Mouse (Mus musculus) midbrain, embryonic 15.5 days (tissue): ENCODE measurements around the gene Ip6k3. TPM values are rescaled to one million over a fixed set of nuclear protein-coding genes. Genes with fewer than 3 reads are reported as not detected.
A peak's percentile ranks its signal among the peaks of the same experiment; 100 is the strongest.

ENCODE experiments used
- ATAC-seq: fragments of 200-750 bp; cut with Nextera tagmentation; replicated peaks from 2 replicates; pipeline ENCODE4 v1.8.0; 2017; ENCODE audit warnings: moderate TSS enrichment
- H3K27ac ChIP-seq: fragments of 300-500 bp; sonication (generic); 2 replicates; pipeline ENCODE4 v1.5.1; 2015; ENCODE audit warnings: mild to moderate bottlenecking, inconsistent platforms
- H3K27me3 ChIP-seq: fragments of 300-500 bp; sonication (generic); replicated peaks from 2 replicates; pipeline ENCODE4 v1.6.1; 2015; ENCODE audit warnings: inconsistent platforms
- H3K36me3 ChIP-seq: fragments of 300-500 bp; sonication (generic); replicated peaks from 2 replicates; pipeline ENCODE4 v1.6.1; 2015; ENCODE audit warnings: inconsistent platforms
- H3K4me1 ChIP-seq: fragments of 300-500 bp; sonication (generic); 2 replicates; pipeline ENCODE4 v1.6.1; 2015; ENCODE audit warnings: inconsistent platforms
- H3K4me2 ChIP-seq: fragments of 300-500 bp; sonication (generic); 2 replicates; pipeline ENCODE4 v1.6.1; 2015; ENCODE audit warnings: inconsistent platforms, mild to moderate bottlenecking, moderate library complexity
- H3K4me3 ChIP-seq: fragments of 300-500 bp; sonication (generic); 2 replicates; pipeline ENCODE4 v1.5.1; 2015; ENCODE audit warnings: mild to moderate bottlenecking, inconsistent platforms
- H3K9ac ChIP-seq: fragments of 300-500 bp; sonication (generic); 2 replicates; pipeline ENCODE4 v1.6.1; 2015; ENCODE audit warnings: mild to moderate bottlenecking, inconsistent platforms
- H3K9me3 ChIP-seq: fragments of 300-500 bp; sonication (generic); 2 replicates; pipeline ENCODE4 v1.6.1; 2016; ENCODE audit warnings: inconsistent platforms
- WGBS: fragments of 180-500 bp; shearing (Covaris S2); methylation state at CpG from one replicate; pipeline ENCODE4 v1.1.7; 2015; ENCODE audit warnings: mixed read lengths; 5-methylcytosine and 5-hydroxymethylcytosine counted together
- polyA plus RNA-seq: library from polyadenylated mRNA; unstranded; fragments of >200 nt; fragmentation: Nextera tagmentation; extraction: Ambion mirVana; gene quantifications from 2 replicates; pipeline ENCODE4 v1.2.1, GENCODE M21; 2015

The Ip6k3 gene
- polyA plus RNA-seq, 1 experiment from 2014 or later = 0.21 TPM

DNA sequence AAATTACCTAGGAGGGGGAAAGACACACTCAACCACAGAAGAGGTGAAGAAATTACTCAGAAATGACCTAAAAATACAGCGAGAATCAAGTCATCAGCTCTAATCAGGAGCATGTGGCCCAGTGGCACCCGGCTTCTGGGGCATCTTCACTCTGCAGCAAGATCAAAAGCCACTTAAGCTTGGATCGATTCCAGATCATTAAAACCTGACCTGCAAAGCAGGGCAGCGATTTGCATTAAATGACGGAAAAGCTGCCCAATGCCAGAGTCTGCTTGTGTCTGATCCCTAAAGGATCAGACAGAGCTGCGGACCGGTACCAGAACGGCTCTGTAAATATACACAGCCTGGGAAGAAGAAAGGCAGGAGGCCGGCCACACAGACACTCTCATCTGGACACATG, 28.6 kb upstream of the Ip6k3 start:
- H3K9ac ChIP-seq = no peak overlapping the region; the same call in 1 of the 2 replicates
- H3K4me3 ChIP-seq = no peak overlapping the region
- H3K9me3 ChIP-seq = no peaks in the 10 kb centered on the region
- H3K4me2 ChIP-seq = no peak overlapping the region
- peaks cover 44% of the 10 kb centered on the region for H3K4me1 ChIP-seq
- WGBS = 30% methylated on average over 9 of the region's 9 CpGs
- H3K27me3 ChIP-seq = no peaks in the 10 kb centered on the region
- H3K36me3 ChIP-seq = peaks cover 40% of the 10 kb centered on the region
- ATAC-seq = no peak
- peak overlapping the region; percentile 78 for H3K27ac ChIP-seq

DNA sequence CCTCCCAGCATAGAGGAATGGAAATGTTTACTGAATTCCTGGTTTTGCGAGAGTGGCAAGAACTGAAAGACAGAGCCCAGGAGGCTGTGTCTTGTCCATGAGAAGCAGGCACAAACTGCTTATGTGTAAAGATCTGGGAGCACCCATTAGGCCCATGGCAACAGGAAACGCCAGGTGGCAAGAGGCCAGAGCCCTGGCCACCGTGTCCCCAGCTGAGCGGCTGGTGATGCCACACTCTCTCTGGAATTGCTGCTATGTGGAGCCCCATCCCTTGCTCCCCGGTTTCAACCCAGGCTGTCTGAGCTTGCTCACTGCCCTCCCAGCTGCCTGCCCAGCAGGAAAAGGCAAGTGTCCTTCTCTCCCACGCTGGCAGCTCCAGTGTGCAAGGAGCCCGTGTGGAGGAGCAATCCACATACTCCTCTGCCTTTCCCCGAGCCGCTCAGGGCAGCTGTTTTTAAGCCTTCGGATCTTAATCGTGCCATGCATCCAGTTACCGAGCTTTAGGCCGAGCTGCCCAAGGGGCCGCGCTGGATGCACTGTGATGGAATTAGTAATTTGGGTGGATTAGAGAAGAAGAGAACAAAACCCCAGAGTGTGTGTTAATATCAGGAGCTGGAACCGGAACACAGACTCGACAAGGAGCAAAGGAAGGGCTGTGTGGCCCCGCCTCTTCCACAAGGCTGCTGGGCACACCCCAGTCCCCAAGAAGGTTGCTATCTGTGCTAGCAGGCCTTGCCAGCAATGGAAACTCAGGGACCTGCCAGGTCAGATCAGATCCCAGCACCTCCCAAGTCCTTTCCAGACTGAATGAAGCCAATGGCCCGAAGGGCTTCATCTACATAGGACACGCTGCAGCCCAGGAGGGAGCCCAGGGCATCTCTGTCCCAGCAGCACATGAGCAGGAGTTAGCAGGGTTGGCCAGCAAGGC, 26.9 kb upstream of the Ip6k3 start:
- no peaks in the 10 kb centered on the region for H3K9me3 ChIP-seq
- peaks cover 46% of the 10 kb centered on the region for H3K4me1 ChIP-seq
- no peaks in the 10 kb centered on the region for H3K27me3 ChIP-seq
- no peak overlapping the region for H3K4me3 ChIP-seq
- peaks cover 32% of the 10 kb centered on the region for H3K36me3 ChIP-seq
- H3K9ac ChIP-seq = 0 out of 2 replicates have a peak overlapping the region, but pooled peaks have one; percentile 16
- WGBS = 39% methylated on average over 20 of the region's 20 CpGs
- H3K4me2 ChIP-seq = no peak overlapping the region
- ATAC-seq = no peak
- peak overlapping the region; percentile 78 for H3K27ac ChIP-seq

DNA sequence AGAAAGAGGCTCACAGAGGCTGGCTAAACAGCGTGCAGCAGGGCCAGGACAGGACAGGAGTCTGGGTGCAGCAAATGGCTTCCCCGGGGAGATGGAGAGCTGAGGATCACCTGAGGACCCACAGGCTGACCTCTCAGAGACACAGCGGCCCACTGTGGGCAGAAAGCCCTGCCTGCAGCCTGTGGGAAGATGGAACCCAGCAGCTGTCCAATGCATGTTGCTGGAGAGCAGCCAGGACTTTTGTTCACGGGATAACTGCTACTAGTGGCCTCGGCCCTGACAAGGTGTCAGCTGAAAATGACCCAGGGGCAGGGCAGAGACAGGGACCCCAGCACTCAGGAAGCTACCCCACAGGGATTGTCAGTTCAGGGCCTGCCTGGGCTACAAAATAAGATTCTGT, 24.2 kb upstream of the Ip6k3 start:
- Histone ChIP-seq H3K36me3 (peaks cover 19% of the 10 kb centered on the region; the same call in 1 of the 2 replicates), H3K27ac (no peak overlapping the region), H3K9ac (no peak overlapping the region), H3K4me2 (no peak overlapping the region), H3K27me3 (no peaks in the 10 kb centered on the region), H3K4me1 (peaks cover 45% of the 10 kb centered on the region), H3K4me3 (no peak overlapping the region), H3K9me3 (no peaks in the 10 kb centered on the region)
- WGBS = 75% methylated on average over 5 of the region's 5 CpGs
- no peak for ATAC-seq

DNA sequence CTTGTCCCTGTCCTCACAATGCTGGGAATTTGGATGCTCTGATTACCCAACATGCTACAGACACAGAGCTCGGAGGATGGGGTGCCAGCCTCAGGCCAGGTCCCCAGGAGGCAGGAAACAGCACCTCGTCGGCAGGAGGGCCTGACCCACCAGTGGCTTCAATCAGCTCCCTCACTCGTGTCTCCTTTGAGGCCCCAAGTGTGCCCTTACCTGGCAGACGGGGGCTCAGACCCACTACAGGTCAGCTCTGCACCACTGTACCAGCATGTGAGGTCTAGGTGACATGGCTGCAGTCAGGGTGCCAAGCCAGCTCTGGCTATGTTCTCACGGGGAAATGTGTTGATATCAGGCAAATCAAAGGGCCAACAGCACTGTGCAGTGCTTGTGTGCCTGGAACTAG, 23.6 kb upstream of the Ip6k3 start:
- Histone ChIP-seq H3K4me3 (no peak overlapping the region), H3K36me3 (peaks cover 19% of the 10 kb centered on the region; the same call in 1 of the 2 replicates), H3K27me3 (no peaks in the 10 kb centered on the region), H3K4me1 (peaks cover 39% of the 10 kb centered on the region), H3K27ac (no peak overlapping the region), H3K4me2 (no peak overlapping the region), H3K9ac (no peak overlapping the region), H3K9me3 (no peaks in the 10 kb centered on the region)
- 94% methylated on average over 6 of the region's 6 CpGs for WGBS
- ATAC-seq = no peak

DNA sequence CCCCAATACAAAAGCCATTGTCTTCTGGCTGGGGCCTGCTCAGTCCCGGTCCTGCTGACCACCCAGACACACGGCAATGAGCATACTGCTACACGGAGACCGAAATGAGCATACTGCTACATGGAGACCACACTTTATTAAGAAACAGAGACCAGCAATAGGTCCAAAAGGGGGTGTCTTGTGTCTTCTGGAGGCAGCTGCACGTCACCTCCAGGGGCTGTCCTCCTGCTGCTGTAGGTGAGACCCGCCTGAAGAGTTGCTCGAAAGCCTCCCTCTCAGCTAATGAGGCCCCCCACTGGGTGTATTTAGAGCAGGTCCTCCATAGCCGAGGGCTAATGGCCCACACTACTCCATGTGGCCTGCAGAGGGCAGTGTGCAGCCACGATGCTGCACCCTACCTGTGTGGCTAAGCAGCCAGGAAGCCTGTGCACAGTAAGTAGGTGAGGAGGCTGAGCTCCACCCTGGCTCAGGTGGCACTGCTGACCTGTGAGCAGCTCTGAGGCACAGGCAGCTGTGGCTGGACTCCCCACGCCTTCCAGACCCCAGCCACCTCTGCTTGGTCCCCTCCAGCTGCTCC, 22.1 kb upstream of the Ip6k3 start:
- Histone ChIP-seq H3K27ac (no peak overlapping the region), H3K9me3 (no peaks in the 10 kb centered on the region), H3K4me3 (no peak overlapping the region), H3K9ac (no peak overlapping the region), H3K36me3 (peaks cover 19% of the 10 kb centered on the region; the same call in 1 of the 2 replicates), H3K27me3 (no peaks in the 10 kb centered on the region), H3K4me1 (peaks cover 24% of the 10 kb centered on the region), H3K4me2 (no peak overlapping the region)
- WGBS = 30% methylated on average over 10 of the region's 10 CpGs
- ATAC-seq = peak; percentile 53; the same call in 1 of the 2 replicates

DNA sequence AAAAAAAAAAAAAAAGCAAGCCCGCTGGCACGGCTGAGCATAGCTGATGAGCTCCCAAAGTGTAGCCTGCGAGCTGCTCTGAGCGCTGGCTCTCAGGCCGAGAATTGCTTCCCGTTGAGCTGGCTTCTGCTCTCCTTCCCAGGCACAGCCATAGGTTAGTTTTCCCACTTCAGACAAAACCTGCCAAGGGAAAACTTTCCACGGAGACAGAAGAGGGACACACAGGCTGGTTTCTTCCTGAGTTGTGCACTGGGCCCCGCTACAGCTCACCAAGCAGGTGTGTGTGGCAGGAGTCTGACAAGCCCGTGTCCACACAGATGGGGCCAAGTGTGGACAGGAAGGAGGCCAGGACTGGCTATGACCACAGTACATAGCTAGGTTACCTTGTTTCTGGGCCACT, 21.3 kb upstream of the Ip6k3 start:
- WGBS = 65% methylated on average over 9 of the region's 9 CpGs
- peaks cover 19% of the 10 kb centered on the region; the same call in 1 of the 2 replicates for H3K36me3 ChIP-seq
- peaks cover 16% of the 10 kb centered on the region for H3K4me1 ChIP-seq
- no peak overlapping the region for H3K4me2 ChIP-seq
- H3K27me3 ChIP-seq = no peaks in the 10 kb centered on the region
- no peak for ATAC-seq
- no peak overlapping the region for H3K27ac ChIP-seq
- H3K4me3 ChIP-seq = no peak overlapping the region
- H3K9me3 ChIP-seq = no peaks in the 10 kb centered on the region
- no peak overlapping the region for H3K9ac ChIP-seq

DNA sequence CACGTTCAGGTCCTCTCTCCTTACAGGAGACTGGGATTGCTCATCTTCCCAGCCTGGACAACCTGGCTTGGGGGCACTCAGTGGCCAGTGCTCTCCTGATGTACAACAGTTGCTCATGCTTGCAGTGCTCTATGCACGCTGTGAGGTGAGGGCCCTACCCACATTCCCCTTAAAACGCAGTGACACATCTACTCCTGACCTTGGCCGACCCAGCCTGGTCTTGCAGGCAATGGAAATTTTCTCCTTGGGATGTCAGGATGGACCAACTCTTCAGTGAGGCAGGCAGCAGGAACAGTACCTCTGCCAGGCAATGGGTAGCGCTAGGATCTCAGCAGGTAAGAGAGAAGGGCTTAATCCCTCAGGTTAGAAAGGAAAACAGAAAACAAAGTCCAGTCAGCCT, 19.5 kb upstream of the Ip6k3 start:
- no peak overlapping the region for H3K4me3 ChIP-seq
- ATAC-seq = no peak
- 62% methylated on average over 5 of the region's 5 CpGs for WGBS

DNA sequence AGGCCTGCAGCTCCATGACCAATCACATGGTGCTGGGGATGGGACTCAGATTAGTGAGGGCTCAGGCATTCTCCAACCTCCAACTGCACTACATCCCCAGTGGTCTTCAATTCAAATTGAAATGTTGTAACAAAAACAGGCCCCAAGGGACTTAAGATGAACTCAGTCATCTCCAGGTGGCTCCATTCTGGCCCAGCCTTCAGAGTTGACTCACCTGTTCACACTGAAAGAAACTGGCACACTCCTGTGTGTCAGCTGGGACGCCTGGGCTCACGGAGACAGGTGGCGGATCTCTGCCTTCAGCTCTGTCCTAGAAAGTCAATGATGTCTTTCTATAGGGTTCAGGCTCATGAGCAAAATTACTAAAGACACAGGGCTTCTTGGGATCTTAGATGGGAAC, 18.5 kb upstream of the Ip6k3 start:
- Histone ChIP-seq H3K4me3 (no peak overlapping the region), H3K27ac (no peak overlapping the region), H3K9ac (no peak overlapping the region), H3K9me3 (no peaks in the 10 kb centered on the region), H3K36me3 (no peaks in the 10 kb centered on the region; the same call in 1 of the 2 replicates), H3K4me1 (peaks cover 10% of the 10 kb centered on the region; the same call in 1 of the 2 replicates), H3K4me2 (no peak overlapping the region), H3K27me3 (no peaks in the 10 kb centered on the region)
- WGBS = 90% methylated on average over 3 of the region's 3 CpGs
- ATAC-seq = no peak

More for the DNA sequence above, 19.5 kb upstream of the Ip6k3 start:
- Histone ChIP-seq H3K4me2 (no peak overlapping the region), H3K27ac (no peak overlapping the region), H3K36me3 (peaks cover 9% of the 10 kb centered on the region; the same call in 1 of the 2 replicates), H3K9me3 (no peaks in the 10 kb centered on the region), H3K9ac (no peak overlapping the region), H3K27me3 (no peaks in the 10 kb centered on the region), H3K4me1 (peaks cover 10% of the 10 kb centered on the region; the same call in 1 of the 2 replicates)

DNA sequence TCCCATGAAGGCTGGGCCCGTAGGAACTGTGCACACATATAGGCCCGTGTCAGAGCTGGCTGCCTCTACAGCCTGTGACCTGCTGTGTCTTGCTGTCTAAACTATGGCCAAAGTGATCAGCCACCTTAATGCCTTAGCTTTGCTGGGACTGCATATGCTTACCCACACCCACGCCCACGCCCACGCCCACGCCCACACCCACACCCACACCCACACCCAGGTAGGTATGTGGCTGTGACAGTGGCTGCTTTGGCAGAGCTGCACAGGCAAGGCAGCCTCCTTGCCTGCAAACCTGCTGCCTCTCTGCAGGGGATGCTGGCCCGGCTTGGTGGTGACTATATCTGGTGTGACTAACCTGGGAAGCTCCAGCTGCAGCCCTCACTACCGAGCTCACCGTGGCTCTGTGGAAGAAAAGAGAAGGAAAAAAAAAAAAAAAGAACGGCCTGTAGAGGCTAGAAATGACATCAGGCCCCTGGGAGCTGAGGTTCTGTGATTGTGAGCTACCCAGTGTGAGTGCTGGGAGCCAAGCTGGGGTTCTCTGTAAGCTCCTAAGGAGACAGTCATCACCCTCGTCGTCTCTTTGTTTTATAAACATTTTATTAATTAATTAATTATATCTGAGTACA, 16.2 kb upstream of the Ip6k3 start:
- H3K4me2 ChIP-seq = no peak overlapping the region
- no peaks in the 10 kb centered on the region for H3K27me3 ChIP-seq
- peaks cover 5% of the 10 kb centered on the region; the same call in 1 of the 2 replicates for H3K4me1 ChIP-seq
- 83% methylated on average over 12 of the region's 12 CpGs for WGBS
- no peak for ATAC-seq
- H3K9ac ChIP-seq = no peak overlapping the region
- H3K4me3 ChIP-seq = no peak overlapping the region
- H3K27ac ChIP-seq = no peak overlapping the region
- no peaks in the 10 kb centered on the region for H3K36me3 ChIP-seq
- H3K9me3 ChIP-seq = no peaks in the 10 kb centered on the region

DNA sequence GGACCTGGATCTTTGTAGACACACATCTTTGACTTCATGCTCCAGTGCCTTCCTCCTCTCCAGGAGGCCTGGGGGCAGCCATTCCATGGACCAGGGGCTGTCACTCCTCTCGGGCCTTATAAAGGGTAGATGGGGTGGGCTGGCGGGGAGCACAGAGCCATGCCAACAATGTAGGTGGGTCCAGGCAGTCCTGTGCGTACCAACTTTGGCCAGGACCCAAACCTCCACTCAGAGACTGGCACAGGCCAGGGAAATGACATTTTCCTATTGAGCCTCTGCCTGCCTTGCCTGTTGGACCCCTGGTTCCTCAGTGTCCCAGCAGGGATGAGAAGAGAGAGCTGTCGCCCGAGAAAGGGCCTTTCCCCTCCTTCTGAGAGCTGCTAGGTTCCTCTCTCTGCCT, 14.8 kb upstream of the Ip6k3 start:
- Histone ChIP-seq H3K4me3 (no peak overlapping the region), H3K9ac (no peak overlapping the region), H3K27ac (no peak overlapping the region), H3K9me3 (no peaks in the 10 kb centered on the region), H3K36me3 (no peaks in the 10 kb centered on the region), H3K4me1 (no peaks in the 10 kb centered on the region), H3K27me3 (no peaks in the 10 kb centered on the region), H3K4me2 (no peak overlapping the region)
- 62% methylated on average over 5 of the region's 5 CpGs for WGBS
- no peak for ATAC-seq

DNA sequence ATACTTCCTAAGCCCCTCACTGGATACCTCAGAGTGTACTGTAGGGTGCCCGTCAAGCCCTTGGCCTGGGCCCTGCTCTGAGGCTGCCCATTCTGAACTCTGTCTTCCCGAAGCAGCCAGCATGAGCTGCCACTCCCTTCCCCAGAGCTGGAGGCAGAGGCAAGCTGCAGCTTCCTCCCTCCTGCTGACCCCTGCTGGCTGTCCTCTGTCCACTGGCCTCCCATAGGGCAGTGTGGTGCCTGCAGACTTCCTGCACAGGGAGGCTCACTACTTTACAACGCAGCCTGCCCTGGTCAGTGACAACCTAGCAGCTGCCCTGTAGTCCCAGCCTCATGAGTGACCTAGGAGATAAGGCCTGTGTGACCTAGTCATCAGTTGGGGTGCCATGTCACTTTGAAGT, 14.1 kb upstream of the Ip6k3 start:
- Histone ChIP-seq H3K9me3 (no peaks in the 10 kb centered on the region), H3K4me1 (no peaks in the 10 kb centered on the region), H3K4me3 (no peak overlapping the region), H3K9ac (no peak overlapping the region), H3K4me2 (no peak overlapping the region), H3K27me3 (no peaks in the 10 kb centered on the region), H3K36me3 (no peaks in the 10 kb centered on the region), H3K27ac (no peak overlapping the region)
- WGBS = 32% methylated on average over 3 of the region's 3 CpGs
- ATAC-seq = no peak

DNA sequence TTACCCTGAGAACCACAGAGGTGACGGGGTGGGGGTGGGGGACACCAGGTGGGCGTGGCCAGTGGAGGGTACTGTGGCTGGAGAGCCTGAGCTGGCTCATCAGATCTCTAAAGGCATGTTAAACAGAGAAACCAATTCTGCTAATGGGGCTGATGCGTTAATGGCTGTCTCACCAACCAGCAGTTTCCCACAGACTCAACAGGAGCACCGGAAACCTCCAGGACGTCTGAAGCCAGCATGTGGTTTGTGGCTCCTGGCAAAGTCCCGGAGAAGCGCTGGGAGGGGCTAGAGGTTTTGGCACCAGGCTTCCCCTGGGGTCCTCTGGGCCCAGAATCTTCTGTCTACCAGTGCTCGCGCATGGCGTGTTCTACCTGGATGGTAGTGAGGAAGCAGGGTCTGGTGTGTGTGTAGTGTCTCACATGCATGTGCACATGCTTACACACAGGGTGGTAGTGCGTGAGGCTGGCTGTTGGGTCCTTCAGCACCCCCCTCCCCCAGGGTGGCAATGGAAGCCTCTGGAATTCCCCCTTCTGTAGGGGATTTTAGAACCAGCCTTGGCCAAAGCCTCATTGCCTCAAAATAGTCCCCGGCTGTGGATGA, 12.2 kb upstream of the Ip6k3 start:
- Histone ChIP-seq H3K4me1 (peaks cover 13% of the 10 kb centered on the region), H3K4me2 (no peak overlapping the region), H3K4me3 (no peak overlapping the region), H3K9me3 (no peaks in the 10 kb centered on the region), H3K9ac (no peak overlapping the region), H3K27ac (no peak overlapping the region), H3K27me3 (no peaks in the 10 kb centered on the region), H3K36me3 (no peaks in the 10 kb centered on the region)
- ATAC-seq = no peak
- WGBS = 70% methylated on average over 12 of the region's 12 CpGs
